Mouse (Mus musculus) frontal cortex, postnatal 36 days (tissue): ENCODE measurements around the gene Zeb2.

Experiments
- DNase-seq, 2 experiments: peaks; one replicate each; pipeline ENCODE4 v3.0.0; 2022; ENCODE audit warnings: low spot score in 2 of 2

The Zeb2 gene

GRCm38 (mm10) chr2:45112021-45112747 is 5.0 kb downstream of the Zeb2 start:
- DNase-seq = peak in 1 of 2 experiments; percentile 34

GRCm38 (mm10) chr2:45111571-45111970 is 5.6 kb downstream of the Zeb2 start:
- DNase-seq = peak in 1 of 2 experiments; percentile 34

- peak in 1 of 2 experiments; percentile 58 for DNase-seq
These were observed 6.3 kb downstream of the Zeb2 start for GRCm38 (mm10) chr2:45110757-45111411.

- DNase-seq = peak in 1 of 2 experiments; percentile 53
These were observed 7.0 kb downstream of the Zeb2 start for GRCm38 (mm10) chr2:45109951-45110756.

- DNase-seq = peak in 1 of 2 experiments; percentile 22
These were observed 7.8 kb downstream of the Zeb2 start for GRCm38 (mm10) chr2:45109161-45109950.

- peak in 1 of 2 experiments; percentile 63 for DNase-seq
These were observed 8.6 kb downstream of the Zeb2 start for GRCm38 (mm10) chr2:45108521-45109091.

GRCm38 (mm10) chr2:45107555-45107954 is 9.6 kb downstream of the Zeb2 start:
- peak in 1 of 2 experiments; percentile 37 for DNase-seq

- DNase-seq = no peak
These were observed 11.0 kb downstream of the Zeb2 start for GRCm38 (mm10) chr2:45105922-45106851.

- DNase-seq = no peak
These were observed 11.9 kb downstream of the Zeb2 start for GRCm38 (mm10) chr2:45105281-45105721.

- DNase-seq = no peak
These were observed 12.6 kb downstream of the Zeb2 start for GRCm38 (mm10) chr2:45104511-45105055.

GRCm38 (mm10) chr2:45104066-45104465 is 13.1 kb downstream of the Zeb2 start:
- DNase-seq = no peak

GRCm38 (mm10) chr2:45103021-45103983 is 13.9 kb downstream of the Zeb2 start:
- no peak for DNase-seq

- no peak for DNase-seq
These were observed 15.0 kb downstream of the Zeb2 start for GRCm38 (mm10) chr2:45102191-45102638.

GRCm38 (mm10) chr2:45101586-45101985 is 15.6 kb downstream of the Zeb2 start:
- DNase-seq = no peak

GRCm38 (mm10) chr2:45101040-45101439 is 16.2 kb downstream of the Zeb2 start:
- DNase-seq = no peak

GRCm38 (mm10) chr2:45100628-45101027 is 16.6 kb downstream of the Zeb2 start:
- no peak for DNase-seq

GRCm38 (mm10) chr2:45100017-45100416 is 17.2 kb downstream of the Zeb2 start:
- DNase-seq = no peak

- no peak for DNase-seq
These were observed 18.1 kb downstream of the Zeb2 start for GRCm38 (mm10) chr2:45099081-45099480.
